Mouse (Mus musculus): Measurements from ENCODE around the gene Hoxb1. TPM values are rescaled to one million over a fixed set of nuclear protein-coding genes. Genes with fewer than 3 reads are reported as not detected.
A peak's percentile ranks its signal among the peaks of the same experiment; 100 is the strongest.

The Hoxb1 gene
- polyA plus RNA-seq, 1 experiment from 2014 or later: not detected

DNA sequence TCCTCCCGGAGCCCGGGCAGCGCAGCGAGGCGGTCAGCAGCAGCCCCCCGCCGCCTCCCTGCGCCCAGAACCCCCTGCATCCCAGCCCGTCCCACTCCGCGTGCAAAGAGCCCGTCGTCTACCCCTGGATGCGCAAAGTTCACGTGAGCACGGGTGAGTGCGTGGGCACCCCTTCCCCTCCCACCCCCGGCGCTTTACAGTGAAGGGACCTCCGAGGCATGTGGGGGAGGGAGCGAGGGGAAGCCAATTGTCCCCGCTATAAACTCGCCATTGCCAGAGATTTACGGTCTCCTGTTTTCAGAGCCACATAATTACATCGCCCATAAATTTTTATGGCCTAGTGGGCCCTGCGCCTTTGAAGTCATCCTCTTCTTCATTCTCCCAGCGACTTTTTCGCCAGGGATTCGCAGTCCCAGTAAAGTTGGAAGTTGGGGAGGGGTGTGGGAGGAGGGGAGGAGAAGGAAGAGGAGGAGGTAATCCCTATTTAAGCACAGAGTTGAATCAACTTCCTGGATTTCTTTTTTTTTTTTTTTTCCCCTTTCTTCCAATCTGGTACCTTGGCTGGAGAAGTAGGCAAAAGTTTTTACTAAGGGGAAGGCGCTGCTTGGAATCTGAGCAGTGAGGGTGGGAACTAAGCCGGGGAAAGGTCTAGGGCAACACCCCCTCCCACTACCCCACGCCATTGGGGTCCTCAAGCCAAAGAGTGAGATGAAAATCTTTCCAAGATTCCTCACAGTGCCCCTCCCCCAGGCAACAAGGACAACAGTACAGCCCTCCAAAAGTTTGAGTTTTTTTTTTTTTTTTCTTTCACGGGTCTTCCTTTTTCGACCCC lies 46.3 kb upstream of the Hoxb1 start:
- Histone ChIP-seq H3K4me3 (ENCODE audit: low read depth, low read length) (peak overlapping the region; percentile 60), H3K27me3 (replicated peaks; ENCODE audit: insufficient read depth, low read length) (0 out of 2 replicates have a peak, but pooled peaks cover 6% of the 10 kb centered on the region), H3K4me2 (replicated peaks; ENCODE audit: low read depth, low read length) (peak overlapping the region; percentile 79), H3K27ac (ENCODE audit: low read length) (peak overlapping the region; percentile 95), H3K9ac (replicated peaks; ENCODE audit: low read depth) (peak overlapping the region; percentile 64), H3K9me3 (ENCODE audit: low read length) (no peaks in the 10 kb centered on the region), H3K4me1 (ENCODE audit: insufficient read depth, low read depth, low read length) (no peaks in the 10 kb centered on the region; the same call in 1 of the 2 replicates), H3K36me3 (ENCODE audit: insufficient read depth, low read length) (no peaks in the 10 kb centered on the region)
- peak; percentile 80 for DNase-seq (ENCODE audit: low spot score)
- TF ChIP-seq EP300 (IDR thresholded peaks at IDR 0.05) (no peak), CTCF (IDR thresholded peaks at IDR 0.05) (no peak)
- WGBS: under 1% methylated on average over 17 of the region's 34 CpGs
- peak; percentile 40 for ATAC-seq

DNA sequence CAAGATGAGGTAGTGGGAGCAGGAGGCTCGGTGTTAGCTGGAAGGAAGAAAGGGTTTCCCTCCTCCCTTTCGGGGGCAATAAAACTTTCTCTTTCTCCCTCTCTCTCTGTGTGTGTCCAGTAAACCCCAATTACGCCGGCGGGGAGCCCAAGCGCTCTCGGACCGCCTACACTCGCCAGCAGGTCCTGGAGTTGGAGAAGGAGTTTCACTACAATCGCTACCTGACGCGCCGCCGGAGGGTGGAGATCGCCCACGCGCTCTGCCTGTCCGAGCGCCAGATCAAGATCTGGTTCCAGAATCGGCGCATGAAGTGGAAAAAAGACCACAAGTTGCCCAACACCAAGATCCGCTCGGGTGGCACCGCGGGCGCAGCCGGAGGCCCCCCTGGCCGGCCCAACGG lies 45.6 kb upstream of the Hoxb1 start:
- peak overlapping the region; percentile 64 for H3K9ac ChIP-seq (replicated peaks; ENCODE audit: low read depth)
- ATAC-seq: peak; percentile 15
- TF ChIP-seq CTCF (IDR thresholded peaks at IDR 0.05): no peak
- TF ChIP-seq EP300 (IDR thresholded peaks at IDR 0.05): no peak
- peak overlapping the region; percentile 60 for H3K4me3 ChIP-seq (ENCODE audit: low read depth, low read length)
- 2% methylated on average over 29 of the region's 29 CpGs for WGBS
- H3K36me3 ChIP-seq (ENCODE audit: insufficient read depth, low read length): no peaks in the 10 kb centered on the region
- H3K9me3 ChIP-seq (ENCODE audit: low read length): no peaks in the 10 kb centered on the region
- peak overlapping the region; percentile 95 for H3K27ac ChIP-seq (ENCODE audit: low read length)
- no peaks in the 10 kb centered on the region; the same call in 1 of the 2 replicates for H3K4me1 ChIP-seq (ENCODE audit: insufficient read depth, low read depth, low read length)
- peak overlapping the region; percentile 79 for H3K4me2 ChIP-seq (replicated peaks; ENCODE audit: low read depth, low read length)
- 0 out of 2 replicates have a peak, but pooled peaks cover 6% of the 10 kb centered on the region for H3K27me3 ChIP-seq (replicated peaks; ENCODE audit: insufficient read depth, low read length)
- no peak for DNase-seq (ENCODE audit: low spot score)

- 19% methylated on average over 17 of the region's 17 CpGs for WGBS
- peak overlapping the region; percentile 79 for H3K4me2 ChIP-seq (replicated peaks; ENCODE audit: low read depth, low read length)
- peak overlapping the region; percentile 95 for H3K27ac ChIP-seq (ENCODE audit: low read length)
- TF ChIP-seq CTCF (IDR thresholded peaks at IDR 0.05): no peak
- no peak for TF ChIP-seq EP300 (IDR thresholded peaks at IDR 0.05)
- no peaks in the 10 kb centered on the region for H3K9me3 ChIP-seq (ENCODE audit: low read length)
- H3K4me3 ChIP-seq (ENCODE audit: low read depth, low read length): peak overlapping the region; percentile 60
- no peaks in the 10 kb centered on the region; the same call in 1 of the 2 replicates for H3K4me1 ChIP-seq (ENCODE audit: insufficient read depth, low read depth, low read length)
- ATAC-seq: no peak
- no peak for DNase-seq (ENCODE audit: low spot score)
- 0 out of 2 replicates have a peak, but pooled peaks cover 4% of the 10 kb centered on the region for H3K27me3 ChIP-seq (replicated peaks; ENCODE audit: insufficient read depth, low read length)
- H3K9ac ChIP-seq (replicated peaks; ENCODE audit: low read depth): peak overlapping the region; percentile 64
- H3K36me3 ChIP-seq (ENCODE audit: insufficient read depth, low read length): no peaks in the 10 kb centered on the region
These were observed 44.9 kb upstream of the Hoxb1 start for GRCm38 (mm10) chr11:96320688-96321087.

GRCm38 (mm10) chr11:96321846-96322245 lies 43.7 kb upstream of the Hoxb1 start:
- 31% methylated on average over 5 of the region's 5 CpGs for WGBS
- Histone ChIP-seq H3K9ac (replicated peaks; ENCODE audit: low read depth) (no peak overlapping the region; the same call in 1 of the 2 replicates), H3K27me3 (replicated peaks; ENCODE audit: insufficient read depth, low read length) (0 out of 2 replicates have a peak, but pooled peaks cover 4% of the 10 kb centered on the region), H3K27ac (ENCODE audit: low read length) (peak overlapping the region; percentile 82), H3K4me2 (replicated peaks; ENCODE audit: low read depth, low read length) (peak overlapping the region; percentile 79), H3K36me3 (ENCODE audit: insufficient read depth, low read length) (no peaks in the 10 kb centered on the region), H3K4me1 (ENCODE audit: insufficient read depth, low read depth, low read length) (no peaks in the 10 kb centered on the region), H3K4me3 (ENCODE audit: low read depth, low read length) (no peak overlapping the region), H3K9me3 (ENCODE audit: low read length) (no peaks in the 10 kb centered on the region)
- ATAC-seq: no peak
- no peak for TF ChIP-seq EP300 (IDR thresholded peaks at IDR 0.05)
- no peak for TF ChIP-seq CTCF (IDR thresholded peaks at IDR 0.05)
- no peak for DNase-seq (ENCODE audit: low spot score)

- ATAC-seq (no peak), DNase-seq (ENCODE audit: low spot score) (no peak)
- Histone ChIP-seq H3K9ac (replicated peaks; ENCODE audit: low read depth) (0 out of 2 replicates have a peak overlapping the region, but pooled peaks have one; percentile 43), H3K4me2 (replicated peaks; ENCODE audit: low read depth, low read length) (peak overlapping the region; percentile 79), H3K4me3 (ENCODE audit: low read depth, low read length) (peak overlapping the region; percentile 10; the same call in 1 of the 2 replicates), H3K9me3 (ENCODE audit: low read length) (no peaks in the 10 kb centered on the region), H3K27me3 (replicated peaks; ENCODE audit: insufficient read depth, low read length) (0 out of 2 replicates have a peak, but pooled peaks cover 4% of the 10 kb centered on the region), H3K27ac (ENCODE audit: low read length) (peak overlapping the region; percentile 82), H3K4me1 (ENCODE audit: insufficient read depth, low read depth, low read length) (no peaks in the 10 kb centered on the region), H3K36me3 (ENCODE audit: insufficient read depth, low read length) (no peaks in the 10 kb centered on the region)
- 22% methylated on average over 6 of the region's 6 CpGs for WGBS
- TF ChIP-seq CTCF (IDR thresholded peaks at IDR 0.05) (no peak), EP300 (IDR thresholded peaks at IDR 0.05) (no peak)
These were observed 42.8 kb upstream of the Hoxb1 start for GRCm38 (mm10) chr11:96322738-96323137.

DNA sequence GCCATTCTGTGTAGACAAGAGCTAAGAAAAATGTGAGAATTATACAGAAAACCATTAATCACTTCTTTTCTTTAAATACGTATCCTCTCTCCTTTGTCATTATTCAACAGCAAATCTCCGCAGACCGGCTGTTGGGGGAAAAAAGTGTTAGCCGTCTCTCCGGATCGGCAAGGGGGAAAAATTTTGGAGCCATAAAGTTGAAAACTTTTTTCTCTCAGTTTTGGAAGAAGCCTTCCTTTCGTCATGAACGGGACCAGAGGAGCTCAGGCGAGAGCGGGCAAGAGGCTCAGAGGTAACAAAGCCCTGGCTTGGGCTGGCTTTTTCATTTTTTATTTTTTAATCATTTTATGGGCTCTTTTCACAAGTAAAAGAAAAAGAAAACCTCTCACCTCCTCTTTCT lies 42.4 kb upstream of the Hoxb1 start, which contains the start of gene Hoxb3:
TSS of gene Hoxb3 (plus strand) at position 173 of the 400 bp plus-strand sequence.
- Histone ChIP-seq H3K9me3 (ENCODE audit: low read length) (no peaks in the 10 kb centered on the region), H3K4me1 (ENCODE audit: insufficient read depth, low read depth, low read length) (no peaks in the 10 kb centered on the region), H3K36me3 (ENCODE audit: insufficient read depth, low read length) (no peaks in the 10 kb centered on the region), H3K27ac (ENCODE audit: low read length) (peak within 1 kb of the TSS; percentile 82), H3K27me3 (replicated peaks; ENCODE audit: insufficient read depth, low read length) (0 out of 2 replicates have a peak, but pooled peaks cover 4% of the 10 kb centered on the region), H3K9ac (replicated peaks; ENCODE audit: low read depth) (peak within 1 kb of the TSS; percentile 43), H3K4me2 (replicated peaks; ENCODE audit: low read depth, low read length) (peak within 1 kb of the TSS; percentile 79), H3K4me3 (ENCODE audit: low read depth, low read length) (peak within 1 kb of the TSS; percentile 10; the same call in 1 of the 2 replicates)
- DNase-seq (ENCODE audit: low spot score): no peak
- no peak for TF ChIP-seq EP300 (IDR thresholded peaks at IDR 0.05)
- TF ChIP-seq CTCF (IDR thresholded peaks at IDR 0.05): no peak
- 34% methylated on average over 10 of the region's 10 CpGs for WGBS
- ATAC-seq: no peak

Measured in lung, postnatal 0 days (tissue).